Mouse (Mus musculus) NIH3T3 (cell line): ENCODE measurements at regions not wholly inside any gene's neighbourhood (a gene's known extent, or its start where the extent isn't known, plus 50 kb on each side); places are given as distances from the start of the nearest gene placed in this dataset.
A peak's percentile ranks its signal among the peaks of the same experiment; 100 is the strongest.
"Not testable (repeated sequence)": the region's sequence is repeated elsewhere in the genome, so short reads cannot be mapped to it uniquely, and the experiment has no call there.

ENCODE experiments used
- DNase-seq: peaks from one replicate; pipeline ENCODE4 v3.0.0-alpha.2; 2012; ENCODE audit warnings: low read depth

DNA sequence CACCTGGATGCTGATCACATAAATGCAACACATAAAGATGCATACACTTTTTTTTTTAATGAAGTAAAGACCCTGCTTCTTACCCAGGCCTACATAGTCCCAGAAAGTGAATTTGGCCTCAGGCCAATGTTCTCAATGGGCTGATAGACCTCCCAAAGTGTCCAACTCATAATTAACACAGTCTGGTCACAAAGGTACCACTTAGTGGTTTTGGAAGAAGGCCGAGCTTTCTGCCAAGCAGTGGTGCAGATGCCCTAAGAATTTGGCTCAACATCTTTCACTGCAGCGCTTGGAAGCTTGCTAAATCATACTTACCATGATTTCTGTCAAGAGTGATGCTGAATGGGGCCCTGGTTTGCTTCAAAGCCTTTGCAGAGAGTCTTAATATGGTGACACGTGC, 706.4 kb upstream of the Rag2 start:
- no peak for DNase-seq

- no peak for DNase-seq
Observed at GRCm38 (mm10) chr2:100919537-100920212, 704.8 kb upstream of the Rag2 start.

- DNase-seq: not testable (repeated sequence)
Observed at GRCm38 (mm10) chr2:100948632-100949031, 675.9 kb upstream of the Rag2 start.

DNA sequence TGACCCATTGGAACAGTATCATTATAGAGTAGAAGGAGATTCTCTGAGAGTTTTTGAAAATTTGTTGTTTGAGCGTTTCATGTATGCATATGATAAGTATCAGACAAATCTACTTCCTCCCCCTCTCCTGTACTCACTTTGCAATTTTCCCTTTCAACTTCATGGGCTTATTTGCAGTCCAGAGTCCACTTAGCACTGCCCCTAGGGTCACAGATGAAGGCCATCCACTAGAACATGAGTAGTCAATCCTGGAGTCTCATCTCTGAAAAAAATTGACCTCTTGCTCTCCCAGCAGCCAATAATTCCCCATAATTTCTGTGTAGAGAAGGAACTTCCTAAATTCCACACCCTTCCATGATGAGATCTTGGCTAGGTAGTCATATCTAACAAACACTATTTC, 665.1 kb upstream of the Rag2 start:
- DNase-seq: no peak

DNA sequence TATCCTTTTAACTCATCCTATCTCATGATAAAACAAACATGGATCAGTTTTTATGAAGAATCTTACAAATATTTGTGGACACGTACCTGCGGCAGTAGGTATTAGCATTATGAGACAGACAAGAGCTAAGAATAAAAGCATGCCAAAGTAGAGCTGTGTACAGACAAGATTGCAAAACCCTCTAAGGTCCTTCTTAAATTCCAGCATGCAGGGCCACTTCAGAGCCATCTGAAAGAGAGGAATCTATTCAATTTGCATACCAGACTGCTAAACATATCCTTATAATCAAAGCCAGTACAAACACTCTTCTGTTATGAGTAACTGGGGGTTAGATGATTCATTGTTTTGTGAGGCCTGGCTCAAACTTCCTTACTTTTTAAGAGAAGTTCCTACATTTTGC, 659.9 kb upstream of the Rag2 start:
- DNase-seq: no peak

GRCm38 (mm10) chr2:100977202-100977601, 647.3 kb upstream of the Rag2 start:
- no peak for DNase-seq

DNA sequence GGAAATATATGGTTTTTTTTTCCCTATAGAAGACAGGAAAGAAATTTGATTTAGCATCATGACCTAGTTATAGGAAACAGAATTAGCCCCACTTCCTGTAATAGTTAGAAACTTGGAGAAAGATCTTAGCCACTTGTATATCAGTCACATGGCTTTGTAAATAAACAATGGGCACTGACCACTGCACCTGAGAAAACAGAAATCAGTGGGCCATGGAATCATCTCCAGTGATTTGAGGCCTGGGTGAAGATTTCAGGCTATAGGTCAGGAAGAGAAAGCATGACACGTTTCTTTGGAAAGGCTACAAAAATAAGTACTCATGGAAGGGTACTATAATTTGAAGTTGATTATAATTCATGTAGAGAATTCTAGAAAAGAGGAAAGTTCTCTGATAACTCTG, 642.2 kb upstream of the Rag2 start:
- no peak for DNase-seq

DNA sequence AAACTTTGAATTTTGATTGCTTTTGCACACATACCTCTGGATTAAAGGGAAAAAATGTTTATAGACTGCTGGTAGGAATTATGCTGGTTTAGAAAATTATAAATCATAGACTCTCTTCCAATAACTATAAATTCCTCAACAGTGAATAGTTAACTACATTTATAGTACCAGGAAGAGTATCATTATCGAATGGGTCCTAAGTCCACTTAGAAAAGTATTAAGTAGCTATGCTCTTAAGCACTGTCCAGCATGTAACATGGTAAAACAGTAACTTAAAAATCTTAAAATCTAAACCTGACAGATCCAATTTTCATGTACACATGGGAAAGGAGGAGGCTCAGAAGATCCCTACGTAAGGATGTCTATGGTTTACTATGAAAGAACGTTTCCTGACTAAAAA, 609.2 kb upstream of the Rag2 start:
- no peak for DNase-seq

DNA sequence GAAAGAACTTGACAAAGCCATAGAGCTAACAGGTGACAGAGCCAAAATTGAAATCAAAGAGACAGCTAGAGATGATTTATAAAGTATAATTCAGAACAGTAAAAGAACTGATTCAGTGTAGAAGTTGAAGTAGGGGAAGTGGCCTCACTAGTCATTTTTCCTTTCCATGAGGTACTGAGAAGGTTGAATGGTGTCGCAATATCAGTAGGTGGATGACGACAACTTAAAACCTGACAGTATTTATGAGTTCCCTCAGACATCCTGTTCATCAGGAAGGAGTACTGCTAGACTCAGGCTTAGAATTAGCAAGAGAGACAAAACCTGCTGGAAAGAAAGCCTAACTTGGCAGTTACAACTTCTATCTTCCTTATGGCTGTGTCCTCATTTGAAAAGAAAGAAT, 605.1 kb upstream of the Rag2 start:
- no peak for DNase-seq

DNA sequence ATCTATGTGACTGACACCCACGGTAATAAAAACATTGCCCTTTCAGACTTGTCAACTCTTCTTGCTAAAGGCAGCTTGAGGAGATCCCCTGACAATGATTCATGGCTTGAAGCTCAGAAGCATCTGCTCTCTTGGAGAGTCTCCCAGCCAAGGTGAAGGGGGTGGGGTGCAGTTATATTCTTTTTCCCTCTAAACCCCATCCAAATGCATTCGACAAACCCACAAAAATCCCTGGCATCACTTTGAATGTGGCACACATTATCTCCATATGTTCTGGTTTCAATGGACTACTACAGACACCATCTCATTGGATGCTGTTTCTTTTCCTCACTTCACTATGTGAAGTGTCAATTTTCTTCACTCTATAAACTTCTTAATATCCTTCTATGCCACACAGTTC, 603.0 kb upstream of the Rag2 start:
- DNase-seq: no peak

GRCm38 (mm10) chr2:101043050-101043449, 581.5 kb upstream of the Rag2 start:
- no peak for DNase-seq

DNA sequence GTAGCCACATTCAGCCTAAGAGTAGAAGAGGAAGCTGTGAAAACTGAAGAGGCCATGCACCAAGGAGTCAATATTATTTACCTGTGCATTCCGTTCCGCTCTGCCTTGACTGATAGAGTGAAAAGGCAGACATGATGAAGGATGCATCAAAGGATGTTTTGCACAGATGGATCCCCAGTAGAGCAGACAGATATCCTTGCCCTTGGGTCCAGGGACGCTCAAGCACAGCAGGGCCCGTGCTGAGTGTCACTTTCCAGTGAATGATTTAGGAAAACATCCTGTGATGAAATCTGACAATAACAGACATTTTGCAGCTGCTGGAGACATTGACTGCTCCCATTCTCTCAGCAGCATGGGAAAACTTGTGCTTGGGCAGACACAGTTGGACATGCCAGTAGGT, 561.6 kb upstream of the Rag2 start:
- DNase-seq: no peak

GRCm38 (mm10) chr2:101074990-101075389, 549.5 kb upstream of the Rag2 start:
- no peak for DNase-seq

- no peak for DNase-seq
Observed at GRCm38 (mm10) chr2:101080231-101080630, 544.3 kb upstream of the Rag2 start.

GRCm38 (mm10) chr2:101083813-101084212, 540.7 kb upstream of the Rag2 start:
- DNase-seq: no peak

- no peak for DNase-seq
Observed at GRCm38 (mm10) chr2:101084648-101085047, 539.9 kb upstream of the Rag2 start.

- no peak for DNase-seq
Observed at GRCm38 (mm10) chr2:101107183-101107872, 517.2 kb upstream of the Rag2 start.

GRCm38 (mm10) chr2:101136867-101137266, 487.7 kb upstream of the Rag2 start:
- no peak for DNase-seq

DNA sequence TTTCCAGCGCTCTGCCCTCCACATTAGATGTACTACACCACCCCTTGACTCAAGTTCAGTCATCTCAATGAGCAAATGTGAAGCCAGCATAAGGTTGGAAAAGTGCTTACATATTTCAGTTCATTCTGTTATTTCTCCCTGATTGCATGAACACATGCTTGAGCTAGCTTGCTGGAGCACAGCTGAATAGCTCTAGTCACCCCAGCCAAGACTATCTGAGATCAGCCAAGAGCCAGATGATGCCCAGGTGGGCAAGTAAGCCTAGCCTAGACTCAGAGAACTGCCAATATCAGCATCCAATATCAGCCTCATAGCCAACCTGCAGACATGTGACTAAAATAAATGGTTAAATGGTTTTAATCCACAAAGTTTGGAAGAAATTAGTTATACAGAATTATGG, 484.6 kb upstream of the Rag2 start:
- no peak for DNase-seq

- DNase-seq: no peak
Observed at GRCm38 (mm10) chr2:101156755-101157271, 467.7 kb upstream of the Rag2 start.

DNA sequence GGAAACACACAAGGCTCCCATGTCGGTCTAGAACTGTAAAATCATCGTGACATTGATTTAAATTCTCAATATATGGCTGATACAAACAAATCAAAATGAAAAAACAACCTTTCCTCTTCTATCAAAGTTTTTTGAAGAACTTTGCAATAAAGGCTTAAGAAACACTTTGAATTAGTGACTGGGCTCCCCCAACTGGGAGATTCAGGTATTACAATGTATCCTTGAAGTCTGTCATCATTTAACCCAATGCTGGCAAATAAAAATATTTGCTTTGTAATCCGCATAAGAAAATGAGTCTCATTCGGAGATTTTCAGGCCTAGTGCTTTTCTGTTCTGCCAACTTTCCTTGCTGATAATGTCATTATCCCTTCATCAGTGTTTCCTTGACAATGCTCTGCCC, 465.2 kb upstream of the Rag2 start:
- peak; percentile 73 for DNase-seq

DNA sequence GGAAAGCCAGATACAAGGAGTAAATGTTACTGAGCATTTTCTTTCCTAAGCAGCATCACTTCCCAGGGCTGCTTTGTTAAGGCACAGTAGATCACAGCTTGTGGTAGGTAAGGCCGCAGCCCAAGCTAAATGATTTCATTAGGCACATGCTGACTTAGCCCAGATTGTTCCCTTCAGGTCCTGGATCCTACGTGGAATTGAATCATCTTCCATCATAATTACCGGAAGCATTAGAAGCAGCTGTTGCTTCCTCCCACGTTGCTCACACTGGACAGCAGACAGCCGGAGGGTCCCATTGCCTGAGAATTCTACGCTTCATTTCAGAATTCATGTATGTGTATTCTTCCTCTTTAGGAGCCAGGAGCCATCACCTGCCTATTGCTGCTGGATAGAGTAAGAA, 458.6 kb upstream of the Rag2 start:
- no peak for DNase-seq

GRCm38 (mm10) chr2:101172806-101173205, 451.7 kb upstream of the Rag2 start:
- no peak for DNase-seq

- no peak for DNase-seq
Observed at GRCm38 (mm10) chr2:101175124-101175523, 449.4 kb upstream of the Rag2 start.
